Mouse (Mus musculus) hindbrain, embryonic 11.5 days (tissue): ENCODE results near the gene Ttc37. TPM values are rescaled to one million over a fixed set of nuclear protein-coding genes. Genes with fewer than 3 reads are reported as not detected.

Source experiments
- ATAC-seq: fragments of 200-750 bp; cut with Nextera tagmentation; 2 replicates; pipeline ENCODE4 v1.8.0; 2017; ENCODE audit warnings: mild to moderate bottlenecking, moderate TSS enrichment, moderate library complexity; ENCODE audit not compliant: low FRiP score
- DNase-seq: peaks from one replicate; pipeline ENCODE4 v3.0.0-alpha.2; 2015; ENCODE audit warnings: low spot score
- H3K27ac ChIP-seq: fragments of 300-500 bp; sonication (generic); 2 replicates; pipeline ENCODE4 v1.5.1; 2014; ENCODE audit warnings: mild to moderate bottlenecking, low read depth, low read length
- H3K27me3 ChIP-seq: fragments of 300-500 bp; sonication (generic); 2 replicates; pipeline ENCODE4 v1.6.1; 2014; ENCODE audit warnings: mild to moderate bottlenecking, low read length, moderate library complexity, mixed read lengths; ENCODE audit not compliant: control insufficient read depth, insufficient read depth
- H3K36me3 ChIP-seq: fragments of 300-500 bp; sonication (generic); 2 replicates; pipeline ENCODE4 v1.6.1; 2014; ENCODE audit warnings: mild to moderate bottlenecking, low read length, moderate library complexity, mixed read lengths; ENCODE audit not compliant: control insufficient read depth, insufficient read depth
- H3K4me1 ChIP-seq: fragments of 300-500 bp; sonication (generic); replicated peaks from 2 replicates; pipeline ENCODE4 v1.6.1; 2014; ENCODE audit warnings: low read length, mixed read lengths; ENCODE audit not compliant: control insufficient read depth, insufficient read depth
- H3K4me2 ChIP-seq: fragments of 300-500 bp; sonication (generic); replicated peaks from 2 replicates; pipeline ENCODE4 v1.6.1; 2014; ENCODE audit warnings: mild to moderate bottlenecking, low read depth, low read length
- H3K4me3 ChIP-seq: fragments of 300-500 bp; sonication (generic); 2 replicates; pipeline ENCODE4 v1.5.1; 2014; ENCODE audit warnings: low read depth, low read length
- H3K9ac ChIP-seq: fragments of 300-500 bp; sonication (generic); 2 replicates; pipeline ENCODE4 v1.6.1; 2014; ENCODE audit warnings: low read depth, low read length
- H3K9me3 ChIP-seq: fragments of 300-500 bp; sonication (generic); 2 replicates; pipeline ENCODE4 v1.6.1; 2016; ENCODE audit warnings: low read length; ENCODE audit not compliant: control insufficient read depth
- WGBS: fragments of 180-500 bp; shearing (Covaris S2); extraction: QIAGEN DNeasy Blood & Tissue Kit; methylation state at CpG from one replicate; pipeline ENCODE4 v1.1.7; 2014; 5-methylcytosine and 5-hydroxymethylcytosine counted together
- polyA plus RNA-seq: library from polyadenylated mRNA; unstranded; fragments of >200 nt; fragmentation: Nextera tagmentation; extraction: Ambion mirVana; gene quantifications from 2 replicates; pipeline ENCODE4 v1.2.1, GENCODE M21; 2014

Gene Ttc37
- polyA plus RNA-seq, 1 experiment from 2014 or later = 20.1 TPM

GRCm38 (mm10) chr13:76189190-76189589 lies 90.7 kb downstream of the Ttc37 start:
- DNase-seq (no peak), ATAC-seq (peak; percentile 29; the same call in 1 of the 2 replicates)
- no peaks in the 10 kb centered on the region for H3K4me1 ChIP-seq
- H3K36me3 ChIP-seq = no peaks in the 10 kb centered on the region
- H3K27ac ChIP-seq = no peak overlapping the region
- WGBS = 86% methylated on average over 3 of the region's 3 CpGs
- no peak overlapping the region for H3K9ac ChIP-seq
- H3K4me3 ChIP-seq = no peak overlapping the region
- H3K9me3 ChIP-seq = no peaks in the 10 kb centered on the region
- no peak overlapping the region for H3K4me2 ChIP-seq
- H3K27me3 ChIP-seq = no peaks in the 10 kb centered on the region

- H3K4me2 ChIP-seq = no peak overlapping the region
- no peaks in the 10 kb centered on the region for H3K4me1 ChIP-seq
- H3K9ac ChIP-seq = no peak overlapping the region
- DNase-seq (no peak), ATAC-seq (no peak)
- no peak overlapping the region for H3K27ac ChIP-seq
- H3K9me3 ChIP-seq = no peaks in the 10 kb centered on the region
- WGBS = 86% methylated on average over 3 of the region's 3 CpGs
- H3K27me3 ChIP-seq = no peaks in the 10 kb centered on the region
- H3K4me3 ChIP-seq = no peak overlapping the region
- H3K36me3 ChIP-seq = no peaks in the 10 kb centered on the region
Measured at GRCm38 (mm10) chr13:76190273-76190672, 91.7 kb downstream of the Ttc37 start.

- no peak for DNase-seq
- H3K4me2 ChIP-seq = no peak overlapping the region
- no peak overlapping the region for H3K27ac ChIP-seq
- no peaks in the 10 kb centered on the region for H3K4me1 ChIP-seq
- H3K4me3 ChIP-seq = no peak overlapping the region
- no peaks in the 10 kb centered on the region for H3K9me3 ChIP-seq
- no peak for ATAC-seq
- H3K36me3 ChIP-seq = no peaks in the 10 kb centered on the region
- no peak overlapping the region for H3K9ac ChIP-seq
- no peaks in the 10 kb centered on the region for H3K27me3 ChIP-seq
Measured at GRCm38 (mm10) chr13:76194937-76195336, 96.4 kb downstream of the Ttc37 start.

- Histone ChIP-seq H3K27ac (no peak overlapping the region), H3K4me3 (no peak overlapping the region), H3K4me1 (no peaks in the 10 kb centered on the region), H3K4me2 (no peak overlapping the region), H3K9me3 (no peaks in the 10 kb centered on the region), H3K27me3 (no peaks in the 10 kb centered on the region), H3K36me3 (no peaks in the 10 kb centered on the region), H3K9ac (no peak overlapping the region)
- ATAC-seq (peak; percentile 66; the same call in 1 of the 2 replicates), DNase-seq (no peak)
- WGBS = 90% methylated on average over 8 of the region's 8 CpGs
Measured at GRCm38 (mm10) chr13:76195431-76196138, 97.1 kb downstream of the Ttc37 start.

GRCm38 (mm10) chr13:76197297-76197848 lies 98.8 kb downstream of the Ttc37 start:
- WGBS = 91% methylated on average over 3 of the region's 3 CpGs
- no peak overlapping the region for H3K4me2 ChIP-seq
- H3K9me3 ChIP-seq = no peaks in the 10 kb centered on the region
- H3K27ac ChIP-seq = no peak overlapping the region
- DNase-seq = no peak
- H3K4me1 ChIP-seq = no peaks in the 10 kb centered on the region
- no peaks in the 10 kb centered on the region for H3K36me3 ChIP-seq
- H3K4me3 ChIP-seq = no peak overlapping the region
- H3K9ac ChIP-seq = no peak overlapping the region
- no peak for ATAC-seq
- H3K27me3 ChIP-seq = no peaks in the 10 kb centered on the region

GRCm38 (mm10) chr13:76199943-76200342 lies 101.4 kb downstream of the Ttc37 start:
- no peaks in the 10 kb centered on the region for H3K9me3 ChIP-seq
- no peak overlapping the region for H3K4me2 ChIP-seq
- no peak overlapping the region for H3K9ac ChIP-seq
- H3K4me3 ChIP-seq = no peak overlapping the region
- no peaks in the 10 kb centered on the region for H3K4me1 ChIP-seq
- WGBS = 95% methylated on average over 4 of the region's 4 CpGs
- H3K36me3 ChIP-seq = no peaks in the 10 kb centered on the region
- ATAC-seq (no peak), DNase-seq (no peak)
- H3K27ac ChIP-seq = no peak overlapping the region
- H3K27me3 ChIP-seq = no peaks in the 10 kb centered on the region

GRCm38 (mm10) chr13:76214928-76215327 lies 116.4 kb downstream of the Ttc37 start:
- Histone ChIP-seq H3K27me3 (no peaks in the 10 kb centered on the region), H3K4me3 (no peak overlapping the region), H3K27ac (no peak overlapping the region), H3K9ac (no peak overlapping the region), H3K36me3 (no peaks in the 10 kb centered on the region), H3K4me1 (no peaks in the 10 kb centered on the region), H3K9me3 (no peaks in the 10 kb centered on the region), H3K4me2 (no peak overlapping the region)
- ATAC-seq (0 out of 2 replicates have a peak, but pooled peaks have one; percentile 22), DNase-seq (no peak)
- 86% methylated on average over 2 of the region's 2 CpGs for WGBS

GRCm38 (mm10) chr13:76215397-76215796 lies 116.9 kb downstream of the Ttc37 start:
- H3K27ac ChIP-seq = no peak overlapping the region
- H3K4me1 ChIP-seq = no peaks in the 10 kb centered on the region
- no peak overlapping the region for H3K4me3 ChIP-seq
- no peak overlapping the region for H3K4me2 ChIP-seq
- H3K9me3 ChIP-seq = no peaks in the 10 kb centered on the region
- no peaks in the 10 kb centered on the region for H3K27me3 ChIP-seq
- no peak overlapping the region for H3K9ac ChIP-seq
- DNase-seq (peak; percentile 13), ATAC-seq (peak; percentile 59; the same call in 1 of the 2 replicates)
- WGBS = 47% methylated on average over 2 of the region's 2 CpGs
- H3K36me3 ChIP-seq = no peaks in the 10 kb centered on the region
